In the genomic region with DNA sequence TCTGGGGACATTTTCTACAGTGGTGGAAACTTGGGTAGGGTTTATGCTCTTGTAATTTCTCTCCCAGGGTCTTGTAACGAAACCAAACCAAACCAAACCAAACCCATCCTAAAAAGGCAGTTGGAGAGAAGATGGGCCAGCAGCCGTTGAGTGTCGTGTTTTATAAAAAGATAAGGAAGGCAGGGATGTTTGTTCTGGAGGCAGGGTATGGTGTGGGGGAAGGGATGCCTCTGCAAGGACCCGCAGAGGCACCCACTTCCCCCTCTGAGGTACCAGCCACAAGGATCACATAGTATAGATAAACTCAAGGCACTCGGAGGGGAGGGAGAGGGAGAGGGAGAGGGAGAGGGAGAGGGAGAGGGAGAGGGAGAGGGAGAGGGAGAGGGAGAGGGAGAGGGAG, we compare ENCODE assay signal across 30 mouse cellular contexts.
"Had no signal": no experiment of that assay in that cellular context is flagged by ENCODE, and none has a peak within 500 bp of the region (broad histone marks: within the 10 kb centered on the region; RNA-seq: fewer than 3 reads in every experiment).

No protein-coding gene starts in this region.

- ATAC-seq: liver, embryonic 12.5 days; liver, postnatal 0 days; lung, postnatal 0 days; midbrain, embryonic 13.5 days; midbrain, embryonic 15.5 days; midbrain, embryonic 16.5 days had no signal

- H3K27ac ChIP-seq: limb, embryonic 10.5 days; limb, embryonic 12.5 days; limb, embryonic 13.5 days; limb, embryonic 15.5 days; liver, embryonic 12.5 days; liver, embryonic 13.5 days; liver, embryonic 14.5 days; liver, embryonic 15.5 days; lung, embryonic 15.5 days; macrophage; midbrain, embryonic 10.5 days; midbrain, embryonic 12.5 days; midbrain, embryonic 13.5 days; midbrain, embryonic 15.5 days; neural tube, embryonic 12.5 days had no signal

- H3K36me3 ChIP-seq: limb, embryonic 10.5 days; limb, embryonic 12.5 days; limb, embryonic 13.5 days; limb, embryonic 15.5 days; liver, embryonic 12.5 days; liver, embryonic 13.5 days; liver, embryonic 15.5 days; lung, embryonic 15.5 days; midbrain, embryonic 10.5 days; midbrain, embryonic 12.5 days; midbrain, embryonic 13.5 days; midbrain, embryonic 15.5 days; neural tube, embryonic 12.5 days had no signal

- DNase-seq: left cerebral cortex, postnatal 4 days; liver; liver, embryonic 13.5 days; liver, postnatal 0 days; lung, adult 18-20 months; lung, adult 2 months; lung, embryonic 14.5 days; lung, postnatal 10 days; lung, postnatal 14 days; lung, postnatal 36 days; lung, postnatal 4 days; midbrain, embryonic 14.5 days had no signal

- H3K27me3 ChIP-seq: limb, embryonic 12.5 days; limb, embryonic 13.5 days; limb, embryonic 15.5 days; liver, embryonic 12.5 days; liver, embryonic 13.5 days; liver, embryonic 15.5 days; lung, embryonic 15.5 days; megakaryocyte, embryonic 14.5 days; midbrain, embryonic 12.5 days; midbrain, embryonic 13.5 days; midbrain, embryonic 15.5 days; neural tube, embryonic 12.5 days had no signal

- H3K9ac ChIP-seq: limb, embryonic 12.5 days; limb, embryonic 13.5 days; limb, embryonic 15.5 days; liver, embryonic 12.5 days; liver, embryonic 13.5 days; liver, embryonic 14.5 days; liver, embryonic 15.5 days; liver, postnatal 0 days; lung, embryonic 14.5 days; lung, embryonic 15.5 days; midbrain, embryonic 12.5 days; midbrain, embryonic 13.5 days; midbrain, embryonic 15.5 days; neural tube, embryonic 12.5 days had no signal

- H3K9me3 ChIP-seq: limb, embryonic 10.5 days; limb, embryonic 12.5 days; limb, embryonic 13.5 days; limb, embryonic 15.5 days; liver, embryonic 15.5 days; lung, embryonic 15.5 days; midbrain, embryonic 10.5 days; midbrain, embryonic 13.5 days; midbrain, embryonic 15.5 days; neural tube, embryonic 12.5 days had no signal

- H3K4me3 ChIP-seq: limb, embryonic 10.5 days; limb, embryonic 12.5 days; limb, embryonic 13.5 days; limb, embryonic 15.5 days; liver, embryonic 12.5 days; liver, embryonic 13.5 days; liver, embryonic 15.5 days; lung, embryonic 15.5 days; midbrain, embryonic 10.5 days; midbrain, embryonic 12.5 days; midbrain, embryonic 13.5 days; midbrain, embryonic 15.5 days; myocyte; neural tube, embryonic 12.5 days had no signal
